Mouse (Mus musculus): ENCODE results near the gene Abcb8.
"Not testable (repeated sequence)": the region's sequence is repeated elsewhere in the genome, so short reads cannot be mapped to it uniquely, and the experiment has no call there.

Abcb8 gene

GRCm38 (mm10) chr5:24396254-24396653, 2.8 kb downstream of the Abcb8 start:
- DNase-seq (ENCODE audit: low spot score): not testable (repeated sequence)

GRCm38 (mm10) chr5:24399686-24400085, 6.2 kb downstream of the Abcb8 start:
- no peak for DNase-seq (ENCODE audit: low spot score)

- no peak for DNase-seq (ENCODE audit: low spot score)
Observed at GRCm38 (mm10) chr5:24400362-24400761, 6.9 kb downstream of the Abcb8 start.

GRCm38 (mm10) chr5:24400911-24401605, 7.6 kb downstream of the Abcb8 start:
- no peak for DNase-seq (ENCODE audit: low spot score)

GRCm38 (mm10) chr5:24401969-24402368, 8.5 kb downstream of the Abcb8 start:
- DNase-seq (ENCODE audit: low spot score): no peak

- DNase-seq (ENCODE audit: low spot score): no peak
Observed at GRCm38 (mm10) chr5:24404594-24405360, 11.3 kb downstream of the Abcb8 start.

- DNase-seq (ENCODE audit: low spot score): no peak
Observed at GRCm38 (mm10) chr5:24405389-24405876, 12.0 kb downstream of the Abcb8 start.

- DNase-seq (ENCODE audit: low spot score): no peak
Observed at GRCm38 (mm10) chr5:24408651-24409050, 15.2 kb downstream of the Abcb8 start.

GRCm38 (mm10) chr5:24409466-24409865, 16.0 kb downstream of the Abcb8 start:
- no peak for DNase-seq (ENCODE audit: low spot score)

GRCm38 (mm10) chr5:24412063-24412462, 18.6 kb downstream of the Abcb8 start:
- no peak for DNase-seq (ENCODE audit: low spot score)

- DNase-seq (ENCODE audit: low spot score): no peak
Observed at GRCm38 (mm10) chr5:24413042-24413693, 19.7 kb downstream of the Abcb8 start, which contains the start of gene Asic3. Gene Asic3, plus strand, starts transcription at chr5:24413392.

- no peak for DNase-seq (ENCODE audit: low spot score)
Observed at GRCm38 (mm10) chr5:24413938-24414337, 20.5 kb downstream of the Abcb8 start.

GRCm38 (mm10) chr5:24416222-24416736, 22.8 kb downstream of the Abcb8 start:
- DNase-seq (ENCODE audit: low spot score): no peak

GRCm38 (mm10) chr5:24417587-24417986, 24.1 kb downstream of the Abcb8 start:
- no peak for DNase-seq (ENCODE audit: low spot score)

GRCm38 (mm10) chr5:24420381-24420780, 26.9 kb downstream of the Abcb8 start:
- DNase-seq (ENCODE audit: low spot score): no peak

GRCm38 (mm10) chr5:24423129-24424003, 29.9 kb downstream of the Abcb8 start, which contains the start of the genes Cdk5 and Slc4a2:
Gene Cdk5, minus strand, starts transcription at chr5:24423530.
Gene Slc4a2, plus strand, starts transcription at chr5:24423837.
- DNase-seq (ENCODE audit: low spot score): peak; percentile 91

GRCm38 (mm10) chr5:24424004-24424781, 30.7 kb downstream of the Abcb8 start:
- no peak for DNase-seq (ENCODE audit: low spot score)

- peak; percentile 55 for DNase-seq (ENCODE audit: low spot score)
Observed at GRCm38 (mm10) chr5:24424861-24425411, 31.5 kb downstream of the Abcb8 start.

GRCm38 (mm10) chr5:24425421-24426036, 32.1 kb downstream of the Abcb8 start:
- no peak for DNase-seq (ENCODE audit: low spot score)

GRCm38 (mm10) chr5:24426037-24426432, 32.6 kb downstream of the Abcb8 start:
- no peak for DNase-seq (ENCODE audit: low spot score)

Measured in urinary bladder, postnatal 10 days (tissue).